Comparison of ENCODE assay signal across 8 mouse cellular contexts in the genomic region with DNA sequence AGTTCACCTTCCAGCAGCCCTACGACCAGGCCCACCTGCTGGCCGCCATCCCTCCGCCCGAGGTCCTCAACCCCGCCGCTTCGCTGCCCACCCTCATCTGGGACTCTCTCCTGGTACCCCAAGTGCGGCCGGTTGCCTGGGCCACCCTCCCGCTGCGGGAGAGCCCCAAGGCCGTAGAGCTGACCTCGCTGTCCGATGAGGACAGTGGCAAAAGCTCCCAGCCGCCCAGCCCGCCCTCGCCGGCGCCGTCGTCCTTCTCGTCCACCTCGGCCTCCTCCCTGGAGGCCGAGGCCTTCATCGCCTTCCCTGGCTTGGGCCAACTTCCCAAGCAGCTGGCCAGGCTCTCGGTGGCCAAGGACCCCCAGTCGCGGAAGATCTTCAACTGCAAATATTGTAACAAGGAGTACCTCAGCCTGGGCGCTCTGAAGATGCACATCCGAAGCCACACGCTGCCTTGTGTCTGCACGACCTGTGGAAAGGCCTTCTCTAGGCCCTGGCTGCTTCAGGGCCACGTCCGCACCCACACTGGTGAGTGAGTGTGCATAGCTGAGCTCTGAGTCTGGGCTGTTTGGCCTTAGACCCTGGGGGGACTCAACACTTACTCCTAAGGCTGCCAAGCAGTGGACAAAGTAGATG. TPM values are rescaled to one million over a fixed set of nuclear protein-coding genes. Genes with fewer than 3 reads are reported as not detected.
DNase-seq lines count a peak whose midpoint lies in the region; ATAC-seq and TF ChIP-seq lines count a peak whose summit lies in the region.
"Had no signal": no experiment of that assay in that cellular context is flagged by ENCODE, and none has a peak within 500 bp of the region (broad histone marks: within the 10 kb centered on the region; RNA-seq: fewer than 3 reads in every experiment).

No protein-coding gene starts in this region.

- H3K36me3 ChIP-seq in embryonic facial prominence, embryonic 15.5 days, result peaks cover 14% of the 10 kb centered on the region
- H3K36me3 ChIP-seq in hindbrain, postnatal 0 days (ENCODE audit: insufficient read depth, low read length), result no peaks in the 10 kb centered on the region
- no peaks in the 10 kb centered on the region for H3K36me3 ChIP-seq in myocyte (ENCODE audit: control insufficient read depth, insufficient read depth)

- H3K27me3 ChIP-seq in embryonic facial prominence, embryonic 15.5 days, result peaks cover 15% of the 10 kb centered on the region; the same call in 1 of the 2 replicates
- peaks cover 19% of the 10 kb centered on the region; the same call in 1 of the 2 replicates for H3K27me3 ChIP-seq in hindbrain, postnatal 0 days (ENCODE audit: insufficient read depth, low read length)
- H3K27me3 ChIP-seq in myocyte (ENCODE audit: control insufficient read depth, insufficient read depth, insufficient read length), result no peaks in the 10 kb centered on the region

- ATAC-seq in embryonic facial prominence, embryonic 15.5 days (ENCODE audit: insufficient number of reproducible peaks, low FRiP score, low TSS enrichment, low read depth), result no peak
- no peak for ATAC-seq in hindbrain, postnatal 0 days

- peak overlapping the region; percentile 98 for H3K27ac ChIP-seq in embryonic facial prominence, embryonic 15.5 days (replicated peaks)
- 0 out of 2 replicates have a peak overlapping the region, but pooled peaks have one; percentile 16 for H3K27ac ChIP-seq in hindbrain, postnatal 0 days

- no peak for TF ChIP-seq POLR2A in myocyte (IDR thresholded peaks at IDR 0.05; ENCODE audit: insufficient read length, low read depth)

- WGBS in embryonic facial prominence, embryonic 15.5 days, result 15% methylated on average over 34 of the region's 34 CpGs
- 37% methylated on average over 30 of the region's 34 CpGs for WGBS in hindbrain, postnatal 0 days

- peaks cover 52% of the 10 kb centered on the region for H3K4me1 ChIP-seq in embryonic facial prominence, embryonic 15.5 days
- H3K4me1 ChIP-seq in hindbrain, postnatal 0 days (ENCODE audit: insufficient read depth, low read length), result 0 out of 2 replicates have a peak, but pooled peaks cover 4% of the 10 kb centered on the region

- H3K9me3 ChIP-seq in embryonic facial prominence, embryonic 15.5 days (replicated peaks), result no peaks in the 10 kb centered on the region
- no peaks in the 10 kb centered on the region for H3K9me3 ChIP-seq in hindbrain, postnatal 0 days (ENCODE audit: low read length)

- H3K4me2 ChIP-seq in embryonic facial prominence, embryonic 15.5 days (replicated peaks), result peak overlapping the region; percentile 69
- H3K4me2 ChIP-seq in hindbrain, postnatal 0 days (ENCODE audit: low read depth, low read length), result peak overlapping the region; percentile 71
- peak overlapping the region; percentile 98 for H3K4me2 ChIP-seq in myocyte (ENCODE audit: low read depth)

- H3K9ac ChIP-seq in embryonic facial prominence, embryonic 15.5 days, result peak overlapping the region; percentile 59
- H3K9ac ChIP-seq in hindbrain, postnatal 0 days (replicated peaks; ENCODE audit: low read length), result no peak overlapping the region; the same call in 1 of the 2 replicates

- peak; percentile 41 for DNase-seq in thymus, postnatal 14 days
- DNase-seq in thymus, postnatal 10 days (ENCODE audit: low spot score in 2 of 2), result no peak
- no peak for DNase-seq in hindbrain, postnatal 0 days (ENCODE audit: low spot score)
- no peak for DNase-seq in retina, postnatal 1 day
- no peak for DNase-seq in B cell, adult 2 months

- peaks cover 33% of the 10 kb centered on the region for H3K79me2 ChIP-seq in myocyte (ENCODE audit: control insufficient read depth, insufficient read depth)

- H3ac ChIP-seq in myocyte (ENCODE audit: control insufficient read depth, insufficient read length), result peak overlapping the region; percentile 66

- TF ChIP-seq CTCF in hindbrain, postnatal 0 days (IDR thresholded peaks at IDR 0.05; ENCODE audit: low read depth), result no peak

- H3K4me3 ChIP-seq in embryonic facial prominence, embryonic 15.5 days (replicated peaks), result peak overlapping the region; percentile 67
- peak overlapping the region; percentile 38 for H3K4me3 ChIP-seq in hindbrain, postnatal 0 days (ENCODE audit: low read length)
- H3K4me3 ChIP-seq in myocyte, result peak overlapping the region; percentile 59

TF ChIP-seq in myocyte, 11 proteins besides CTCF, POLR2A, EP300 and RAD21:
- no peak for TF ChIP-seq TCF3 (IDR thresholded peaks at IDR 0.05; ENCODE audit: insufficient read length, low read depth)
- peak; percentile 13 for TF ChIP-seq POLR2AphosphoS2 (IDR thresholded peaks at IDR 0.05; ENCODE audit: insufficient read length, low read depth)
TF ChIP-seq in myocyte: peak in this region for 1.

RNA-seq across cellular contexts. Expression of a gene that starts 0.8 kb away (rescaled TPM):
- 82.9 and 104 TPM in 2 replicates for polyA plus RNA-seq in embryonic facial prominence, embryonic 15.5 days (2015; fragmentation: Nextera tagmentation; extraction: Ambion mirVana)
- 0.93 and 1.2 TPM in 2 replicates for total RNA-seq in hindbrain, postnatal 0 days (2014; rRNA removed)
- 3.6 and 4.3 TPM in 2 replicates for polyA plus RNA-seq in hindbrain, postnatal 0 days (2015; fragmentation: Nextera tagmentation; extraction: Ambion mirVana)
- 48.5 TPM for polyA plus RNA-seq in myocyte (2012; fragmentation: generic; extraction: Trizol)
- total RNA-seq: common myeloid progenitor, adult 5-6 weeks had no signal

RNA-seq across cellular contexts. Expression of a gene that starts 46.1 kb away (rescaled TPM):
- 14.5 and 16.2 TPM in 2 replicates for polyA plus RNA-seq in embryonic facial prominence, embryonic 15.5 days (2015; fragmentation: Nextera tagmentation; extraction: Ambion mirVana)
- 41.3 and 45.6 TPM in 2 replicates for total RNA-seq in hindbrain, postnatal 0 days (2014; rRNA removed)
- 27.6 and 29.4 TPM in 2 replicates for polyA plus RNA-seq in hindbrain, postnatal 0 days (2015; fragmentation: Nextera tagmentation; extraction: Ambion mirVana)
- 30.5 TPM for polyA plus RNA-seq in myocyte (2012; fragmentation: generic; extraction: Trizol)

RNA-seq across cellular contexts. Expression of a gene that starts 46.3 kb away (rescaled TPM):
- polyA plus RNA-seq in embryonic facial prominence, embryonic 15.5 days (2015; fragmentation: Nextera tagmentation; extraction: Ambion mirVana), result 79.2 and 80.1 TPM in 2 replicates
- total RNA-seq in hindbrain, postnatal 0 days (2014; rRNA removed), result 68.7 and 89.6 TPM in 2 replicates
- polyA plus RNA-seq in hindbrain, postnatal 0 days (2015; fragmentation: Nextera tagmentation; extraction: Ambion mirVana), result 79.8 and 85.8 TPM in 2 replicates
- 40.9 TPM for polyA plus RNA-seq in myocyte (2012; fragmentation: generic; extraction: Trizol)
